Mouse (Mus musculus): ENCODE measurements at regions not wholly inside any gene's neighbourhood (a gene's known extent, or its start where the extent isn't known, plus 50 kb on each side); places are given as distances from the start of the nearest gene placed in this dataset.
"Not testable (repeated sequence)": the region's sequence is repeated elsewhere in the genome, so short reads cannot be mapped to it uniquely, and the experiment has no call there.

GRCm38 (mm10) chr17:14144082-14144481, 60.0 kb downstream of the Dact2 start:
- no peak for DNase-seq (ENCODE audit: low spot score)

- no peak for DNase-seq (ENCODE audit: low spot score)
Observed at GRCm38 (mm10) chr17:14141669-14142068, 62.4 kb downstream of the Dact2 start.

- DNase-seq (ENCODE audit: low spot score), result no peak
Observed at GRCm38 (mm10) chr17:14140266-14140665, 63.8 kb downstream of the Dact2 start.

- DNase-seq (ENCODE audit: low spot score), result no peak
Observed at GRCm38 (mm10) chr17:14138941-14139340, 65.2 kb downstream of the Dact2 start.

GRCm38 (mm10) chr17:14136702-14137315, 67.3 kb downstream of the Dact2 start:
- peak; percentile 50 for DNase-seq (ENCODE audit: low spot score)

GRCm38 (mm10) chr17:14134604-14135003, 69.5 kb downstream of the Dact2 start:
- DNase-seq (ENCODE audit: low spot score), result no peak

GRCm38 (mm10) chr17:14133986-14134385, 70.1 kb downstream of the Dact2 start:
- DNase-seq (ENCODE audit: low spot score), result no peak

GRCm38 (mm10) chr17:14127031-14127430, 67.7 kb upstream of the Gm7358 start:
- not testable (repeated sequence) for DNase-seq (ENCODE audit: low spot score)

- no peak for DNase-seq (ENCODE audit: low spot score)
Observed at GRCm38 (mm10) chr17:14118863-14119262, 59.5 kb upstream of the Gm7358 start.

GRCm38 (mm10) chr17:14116223-14116622, 56.9 kb upstream of the Gm7358 start:
- DNase-seq (ENCODE audit: low spot score), result no peak

- no peak for DNase-seq (ENCODE audit: low spot score)
Observed at GRCm38 (mm10) chr17:14114856-14115255, 55.5 kb upstream of the Gm7358 start.

GRCm38 (mm10) chr17:14111692-14112091, 52.4 kb upstream of the Gm7358 start:
- peak; percentile 38 for DNase-seq (ENCODE audit: low spot score)
